Mouse (Mus musculus) heart, adult 2 months (tissue): ENCODE results near the gene Zfp709.
"Not testable (repeated sequence)": the region's sequence is repeated elsewhere in the genome, so short reads cannot be mapped to it uniquely, and the experiment has no call there.

Experiments used
- CTCF ChIP-seq: fragments of 200-600 bp; IDR thresholded peaks from 2 replicates; pipeline ENCODE4 v1.8.1; 2022; ENCODE audit warnings: antibody characterized with exemption, mild to moderate bottlenecking, moderate library complexity
- EP300 ChIP-seq: fragments of 200-500 bp; IDR thresholded peaks from 2 replicates; pipeline ENCODE4 v1.6.1; 2011; ENCODE audit warnings: low read depth, low read length, control low read depth; ENCODE audit not compliant: insufficient read depth
- POLR2A ChIP-seq: fragments of 200-500 bp; IDR thresholded peaks from 2 replicates; pipeline ENCODE4 v1.6.1; 2011; ENCODE audit warnings: mild to moderate bottlenecking, low read depth, low read length, control low read depth; ENCODE audit not compliant: insufficient read depth

- not testable (repeated sequence) for TF ChIP-seq CTCF, POLR2A, EP300
These were observed 20.3 kb upstream of the Zfp709 start for GRCm38 (mm10) chr8:71861551-71861950.
